Mouse (Mus musculus) forebrain, embryonic 13.5 days (tissue): ENCODE results near the gene Cdk6. TPM values are rescaled to one million over a fixed set of nuclear protein-coding genes. Genes with fewer than 3 reads are reported as not detected.
A peak's percentile ranks its signal among the peaks of the same experiment; 100 is the strongest.
"Not testable (repeated sequence)": the region's sequence is repeated elsewhere in the genome, so short reads cannot be mapped to it uniquely, and the experiment has no call there.

Experiments used
- ATAC-seq: fragments of 200-750 bp; cut with Nextera tagmentation; 2 replicates; pipeline ENCODE4 v1.8.0; 2017
- H3K27ac ChIP-seq: fragments of 300-500 bp; sonication (generic); 2 replicates; pipeline ENCODE4 v1.5.1; 2015; ENCODE audit warnings: inconsistent platforms, mild to moderate bottlenecking, moderate library complexity
- H3K27me3 ChIP-seq: fragments of 300-500 bp; sonication (generic); 2 replicates; pipeline ENCODE4 v1.6.1; 2015; ENCODE audit warnings: mild to moderate bottlenecking, inconsistent platforms
- H3K36me3 ChIP-seq: fragments of 300-500 bp; sonication (generic); 2 replicates; pipeline ENCODE4 v1.6.1; 2015; ENCODE audit warnings: mild to moderate bottlenecking, inconsistent platforms; ENCODE audit not compliant: poor library complexity, severe bottlenecking
- H3K4me1 ChIP-seq: fragments of 300-500 bp; sonication (generic); 2 replicates; pipeline ENCODE4 v1.6.1; 2015; ENCODE audit warnings: inconsistent platforms
- H3K4me2 ChIP-seq: fragments of 300-500 bp; sonication (generic); 2 replicates; pipeline ENCODE4 v1.6.1; 2015; ENCODE audit warnings: inconsistent platforms, mild to moderate bottlenecking, moderate library complexity
- H3K4me3 ChIP-seq: fragments of 300-500 bp; sonication (generic); 2 replicates; pipeline ENCODE4 v1.5.1; 2015; ENCODE audit warnings: mild to moderate bottlenecking, inconsistent platforms
- H3K9ac ChIP-seq: fragments of 300-500 bp; sonication (generic); 2 replicates; pipeline ENCODE4 v1.6.1; 2015; ENCODE audit warnings: mild to moderate bottlenecking, inconsistent platforms
- H3K9me3 ChIP-seq: fragments of 300-500 bp; sonication (generic); replicated peaks from 2 replicates; pipeline ENCODE4 v1.6.1; 2016; ENCODE audit warnings: inconsistent platforms
- WGBS: fragments of 180-500 bp; shearing (Covaris S2); methylation state at CpG from one replicate; pipeline ENCODE4 v1.1.7; 2015; 5-methylcytosine and 5-hydroxymethylcytosine counted together
- polyA plus RNA-seq: library from polyadenylated mRNA; unstranded; fragments of >200 nt; fragmentation: Nextera tagmentation; extraction: Ambion mirVana; gene quantifications from 2 replicates; pipeline ENCODE4 v1.2.1, GENCODE M21; 2015

Cdk6 gene
- polyA plus RNA-seq, 1 experiment from 2014 or later, result 34.4 TPM

DNA sequence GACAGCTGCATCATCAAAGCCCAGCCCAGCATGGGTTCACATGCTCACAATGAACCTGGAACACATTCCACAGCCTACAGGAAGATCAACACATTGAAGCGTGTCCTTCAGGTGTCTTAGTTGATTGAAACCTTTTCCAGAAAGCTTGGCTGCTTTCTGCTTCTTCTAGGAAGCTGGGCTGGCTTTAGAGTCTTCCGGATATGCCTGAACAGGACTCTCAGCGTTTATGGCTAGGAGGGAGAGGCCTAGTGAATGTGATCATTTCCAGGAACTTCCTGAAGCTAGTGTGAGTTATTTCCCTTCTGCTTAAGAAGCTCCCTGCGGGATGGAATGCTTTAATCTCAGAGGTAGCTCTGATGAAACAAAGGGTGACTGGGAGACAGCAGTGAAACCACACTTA, 17.2 kb upstream of the Cdk6 start:
- Histone ChIP-seq H3K4me2 (no peak overlapping the region), H3K27me3 (no peaks in the 10 kb centered on the region), H3K9me3 (no peaks in the 10 kb centered on the region), H3K4me3 (no peak overlapping the region), H3K36me3 (no peaks in the 10 kb centered on the region), H3K4me1 (no peaks in the 10 kb centered on the region), H3K27ac (no peak overlapping the region), H3K9ac (no peak overlapping the region)
- no peak for ATAC-seq
- WGBS, result 75% methylated on average over 4 of the region's 4 CpGs

DNA sequence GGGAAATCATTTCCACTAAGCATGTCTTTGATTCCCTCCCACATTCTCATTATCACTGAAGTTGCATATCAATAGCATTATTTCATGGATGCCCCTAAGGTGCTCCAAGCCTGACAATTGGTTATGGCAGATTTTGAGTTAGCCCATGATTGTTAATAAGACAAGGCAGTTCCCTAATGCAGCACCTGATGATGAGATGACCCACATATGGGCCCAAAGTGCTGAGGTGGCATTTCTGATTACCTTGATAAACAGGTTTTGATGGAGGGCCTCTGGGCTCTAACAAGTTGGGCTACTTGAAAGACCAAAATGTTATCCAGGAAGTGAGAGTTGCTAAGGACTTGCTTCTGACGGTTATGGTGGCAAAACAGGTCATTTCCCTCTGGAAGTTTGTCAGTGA, 11.9 kb upstream of the Cdk6 start:
- Histone ChIP-seq H3K4me1 (no peaks in the 10 kb centered on the region), H3K36me3 (no peaks in the 10 kb centered on the region)

DNA sequence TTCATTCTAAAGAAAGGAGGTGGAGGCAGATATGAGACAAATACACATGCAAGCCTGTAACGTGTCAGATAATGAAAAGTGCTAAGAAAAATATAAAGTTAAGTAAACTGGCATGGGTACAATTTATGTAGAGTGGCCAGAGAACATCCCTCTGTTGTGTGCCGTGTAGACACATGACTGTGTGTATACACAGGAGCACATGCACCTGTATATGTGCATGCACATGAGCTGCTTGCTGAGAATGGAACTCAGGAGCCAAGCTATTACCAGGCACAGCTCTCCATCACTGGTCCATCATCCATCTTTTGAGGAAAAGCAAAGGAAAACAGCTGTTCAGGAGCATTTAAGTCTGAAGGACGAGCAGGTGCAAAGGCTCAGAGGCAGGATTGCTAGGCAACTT, 10.4 kb upstream of the Cdk6 start:
- 74% methylated on average over 3 of the region's 3 CpGs for WGBS
- Histone ChIP-seq H3K27ac (no peak overlapping the region), H3K36me3 (no peaks in the 10 kb centered on the region), H3K4me3 (no peak overlapping the region), H3K27me3 (no peaks in the 10 kb centered on the region), H3K4me1 (no peaks in the 10 kb centered on the region), H3K4me2 (no peak overlapping the region), H3K9me3 (no peaks in the 10 kb centered on the region), H3K9ac (no peak overlapping the region)
- no peak for ATAC-seq

More for the DNA sequence above, 11.9 kb upstream of the Cdk6 start:
- ATAC-seq, result no peak
- Histone ChIP-seq H3K27ac (no peak overlapping the region), H3K9ac (no peak overlapping the region), H3K27me3 (no peaks in the 10 kb centered on the region), H3K9me3 (no peaks in the 10 kb centered on the region), H3K4me2 (no peak overlapping the region), H3K4me3 (no peak overlapping the region)
- WGBS, result 74% methylated on average over 1 of the region's 1 CpGs

DNA sequence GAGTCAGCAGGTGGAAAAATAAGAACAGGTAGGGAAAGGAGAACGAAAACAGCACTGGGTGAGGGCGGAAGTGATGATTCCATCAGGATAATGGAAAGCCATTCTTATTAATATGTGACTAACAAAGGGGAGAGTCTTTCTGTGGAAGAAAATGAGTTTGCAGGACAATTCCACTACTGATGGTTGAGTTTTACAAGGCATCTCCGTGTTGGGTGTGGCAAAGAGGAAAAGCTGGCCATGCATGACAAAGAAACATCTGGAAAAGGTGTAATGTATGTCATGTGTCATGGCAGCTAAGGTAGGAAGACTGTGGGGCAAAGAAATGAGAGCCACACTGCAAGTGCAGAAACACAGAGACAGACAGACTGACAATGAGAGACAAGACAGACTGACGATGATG, 8.3 kb upstream of the Cdk6 start:
- H3K4me1 ChIP-seq, H3K9me3 ChIP-seq, H3K36me3 ChIP-seq, H3K4me3 ChIP-seq, H3K27ac ChIP-seq, H3K27me3 ChIP-seq, H3K9ac ChIP-seq, ATAC-seq, H3K4me2 ChIP-seq: not testable (repeated sequence)
- WGBS, result 90% methylated on average over 4 of the region's 4 CpGs

DNA sequence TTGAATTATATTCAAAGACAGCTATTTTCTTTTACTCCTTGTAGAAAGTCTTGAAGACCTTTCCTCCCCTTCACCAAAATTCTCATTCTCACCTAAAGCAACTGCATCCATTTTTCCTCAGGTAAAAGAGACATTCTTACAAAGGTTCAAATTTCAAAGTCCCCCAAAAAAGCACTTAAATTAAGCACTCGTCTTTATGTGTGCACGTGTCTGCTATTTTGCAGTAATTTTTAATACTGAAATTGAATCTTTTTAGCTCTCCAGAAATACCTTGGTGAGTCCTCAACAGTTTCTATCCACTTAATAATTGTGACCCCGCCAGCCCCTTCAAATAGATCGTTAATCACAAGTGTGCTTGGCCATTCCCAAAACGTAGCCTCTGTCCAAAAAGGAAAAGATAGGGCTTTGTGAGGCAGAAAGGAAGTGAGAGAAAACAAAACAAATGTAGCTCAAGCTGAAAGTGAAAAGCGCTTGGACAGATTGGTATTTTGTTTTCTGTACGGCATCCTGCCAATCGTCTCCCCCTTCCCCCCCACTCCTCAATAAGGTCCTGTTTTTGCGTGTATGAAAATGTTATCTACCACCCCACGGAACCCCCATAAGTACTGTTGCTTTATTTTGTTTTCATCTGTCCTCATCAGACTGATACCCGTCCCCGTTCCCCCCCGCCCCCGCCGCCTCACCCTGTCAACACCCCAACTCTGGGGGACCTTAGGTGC, 786 bp upstream of the Cdk6 start:
- Histone ChIP-seq H3K4me3 (peak overlapping the region; percentile 62), H3K4me2 (peak overlapping the region; percentile 93), H3K4me1 (peaks cover 27% of the 10 kb centered on the region), H3K9ac (peak overlapping the region; percentile 73; the same call in 1 of the 2 replicates)
- 1% methylated on average over 15 of the region's 15 CpGs for WGBS
- not testable (repeated sequence) for H3K27ac ChIP-seq, H3K9me3 ChIP-seq, H3K36me3 ChIP-seq, H3K27me3 ChIP-seq, ATAC-seq

DNA sequence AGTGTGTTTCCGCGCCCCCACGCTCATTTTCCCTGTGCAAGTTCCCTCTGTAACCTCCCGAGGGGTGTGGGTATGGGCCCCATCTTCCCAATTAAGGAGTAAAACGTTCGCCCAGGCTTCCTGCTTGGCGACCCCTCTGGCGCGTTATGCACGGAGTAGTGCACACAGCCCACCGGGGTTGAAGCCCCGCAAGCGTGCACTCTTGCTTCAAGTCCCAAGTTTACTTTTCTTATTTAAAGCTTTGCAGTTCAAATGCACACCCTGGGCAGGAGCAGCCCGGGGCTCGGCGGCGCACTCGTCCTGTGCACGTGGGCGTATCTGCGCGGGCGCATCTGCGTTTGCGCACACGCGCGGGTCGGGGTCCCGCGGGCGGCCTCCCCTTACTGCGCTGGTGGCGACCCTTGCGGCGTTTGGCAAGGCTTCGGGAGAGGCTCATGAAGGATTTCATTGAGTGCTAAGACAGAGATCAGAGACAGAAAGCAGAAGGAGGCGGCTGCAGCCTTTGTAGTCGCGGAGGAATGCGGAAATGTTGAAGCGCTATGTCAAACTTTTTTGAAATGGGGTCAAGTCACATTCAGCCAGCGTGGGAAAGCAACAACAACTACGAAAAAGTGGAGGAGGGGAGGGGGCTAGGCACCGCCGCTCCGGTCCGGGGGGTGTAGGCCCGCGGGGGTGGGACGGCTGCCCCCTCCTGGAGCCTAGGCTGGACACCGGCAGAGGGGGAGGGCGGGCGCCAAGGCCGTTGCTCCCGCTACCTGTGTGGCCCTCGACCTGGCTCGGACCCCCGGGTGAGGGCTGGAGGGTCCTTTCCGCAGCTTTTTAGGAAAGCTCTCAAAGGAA, 866 bp downstream of the Cdk6 start:
- WGBS, result under 1% methylated on average over 60 of the region's 60 CpGs
- H3K27ac ChIP-seq, result peak overlapping the region; percentile 57
- H3K27me3 ChIP-seq, result peaks cover 6% of the 10 kb centered on the region; the same call in 1 of the 2 replicates
- peak; percentile 37 for ATAC-seq
- no peaks in the 10 kb centered on the region for H3K9me3 ChIP-seq
- H3K4me1 ChIP-seq, result peaks cover 27% of the 10 kb centered on the region
- H3K4me2 ChIP-seq, result peak overlapping the region; percentile 93
- H3K4me3 ChIP-seq, result peak overlapping the region; percentile 62
- H3K36me3 ChIP-seq, result no peaks in the 10 kb centered on the region
- peak overlapping the region; percentile 73 for H3K9ac ChIP-seq

DNA sequence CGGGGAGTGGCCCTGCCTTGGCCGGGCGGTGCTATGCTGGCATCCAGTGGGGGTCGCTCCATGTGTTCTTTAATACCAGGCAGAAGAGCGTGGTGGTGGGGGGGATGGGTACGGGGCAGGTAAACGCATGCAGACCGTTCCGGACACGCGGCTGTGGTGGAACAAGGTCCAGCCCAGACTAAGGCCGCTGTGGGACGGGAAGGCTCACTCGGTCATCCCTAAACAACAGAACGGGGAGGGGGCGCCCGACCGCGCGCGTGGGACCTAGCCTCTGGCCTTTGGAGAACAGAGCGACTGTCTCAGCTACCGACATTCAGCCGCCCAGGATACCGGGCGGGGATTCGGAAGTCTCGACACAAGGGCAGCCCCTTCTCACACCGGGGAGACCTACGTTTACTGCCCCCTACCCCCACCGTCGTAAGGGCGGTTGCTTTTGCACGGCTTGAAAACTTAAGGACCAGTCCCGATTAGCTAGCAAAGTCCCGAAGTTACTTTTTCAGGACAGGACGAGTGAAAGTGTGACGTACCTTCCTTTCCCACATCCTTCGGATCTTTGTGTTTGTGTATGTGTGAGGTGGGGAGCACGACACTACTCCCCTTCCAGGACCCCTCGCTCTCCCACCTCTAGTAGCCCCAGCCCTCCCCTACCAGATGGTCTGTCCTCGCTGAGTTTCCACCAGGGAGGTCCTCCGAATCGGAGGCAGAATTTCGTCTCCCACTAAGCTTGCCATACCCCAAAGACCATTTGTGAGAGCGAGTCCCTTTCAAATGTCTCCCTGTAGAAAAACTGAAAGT, 1.7 kb downstream of the Cdk6 start:
- H3K4me1 ChIP-seq, result peaks cover 27% of the 10 kb centered on the region
- H3K27me3 ChIP-seq, result peaks cover 6% of the 10 kb centered on the region; the same call in 1 of the 2 replicates
- H3K36me3 ChIP-seq, result no peaks in the 10 kb centered on the region
- H3K9ac ChIP-seq, result peak overlapping the region; percentile 73
- H3K27ac ChIP-seq, result peak overlapping the region; percentile 75
- no peaks in the 10 kb centered on the region for H3K9me3 ChIP-seq
- peak overlapping the region; percentile 62 for H3K4me3 ChIP-seq
- peak; percentile 64 for ATAC-seq
- WGBS, result under 1% methylated on average over 46 of the region's 46 CpGs
- peak overlapping the region; percentile 93 for H3K4me2 ChIP-seq

DNA sequence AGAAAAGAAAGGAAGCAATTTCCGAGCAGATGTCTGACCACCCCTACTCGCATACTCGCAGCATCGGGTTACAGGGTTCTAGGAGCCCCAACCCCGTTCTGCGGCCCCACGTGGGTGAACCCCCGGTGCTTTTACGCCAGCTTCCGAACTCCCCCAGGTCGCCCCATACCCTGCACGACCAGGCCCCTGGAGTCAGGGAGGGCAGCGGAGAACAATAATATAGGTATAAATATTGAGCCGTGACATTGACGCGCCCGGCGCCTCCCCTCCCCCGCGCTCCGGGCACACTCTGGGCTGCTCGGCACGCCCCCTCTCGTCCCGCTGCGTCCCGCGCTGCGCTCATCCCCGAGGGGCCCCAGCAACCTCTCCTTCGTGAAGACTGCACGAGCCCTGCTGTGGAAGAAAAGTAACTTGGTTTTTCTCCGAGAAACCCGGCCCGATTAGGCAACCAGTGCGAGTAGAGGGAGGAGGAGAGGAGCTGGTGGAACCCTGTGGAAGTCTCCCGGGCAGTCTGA, 2.3 kb downstream of the Cdk6 start:
- H3K36me3 ChIP-seq, result no peaks in the 10 kb centered on the region
- peaks cover 27% of the 10 kb centered on the region for H3K4me1 ChIP-seq
- H3K4me2 ChIP-seq, result peak overlapping the region; percentile 93
- peaks cover 6% of the 10 kb centered on the region; the same call in 1 of the 2 replicates for H3K27me3 ChIP-seq
- WGBS, result 0% methylated on average over 36 of the region's 37 CpGs
- H3K4me3 ChIP-seq, result peak overlapping the region; percentile 62
- H3K9ac ChIP-seq, result peak overlapping the region; percentile 73
- peak; percentile 63 for ATAC-seq
- peak overlapping the region; percentile 75 for H3K27ac ChIP-seq
- no peaks in the 10 kb centered on the region for H3K9me3 ChIP-seq

DNA sequence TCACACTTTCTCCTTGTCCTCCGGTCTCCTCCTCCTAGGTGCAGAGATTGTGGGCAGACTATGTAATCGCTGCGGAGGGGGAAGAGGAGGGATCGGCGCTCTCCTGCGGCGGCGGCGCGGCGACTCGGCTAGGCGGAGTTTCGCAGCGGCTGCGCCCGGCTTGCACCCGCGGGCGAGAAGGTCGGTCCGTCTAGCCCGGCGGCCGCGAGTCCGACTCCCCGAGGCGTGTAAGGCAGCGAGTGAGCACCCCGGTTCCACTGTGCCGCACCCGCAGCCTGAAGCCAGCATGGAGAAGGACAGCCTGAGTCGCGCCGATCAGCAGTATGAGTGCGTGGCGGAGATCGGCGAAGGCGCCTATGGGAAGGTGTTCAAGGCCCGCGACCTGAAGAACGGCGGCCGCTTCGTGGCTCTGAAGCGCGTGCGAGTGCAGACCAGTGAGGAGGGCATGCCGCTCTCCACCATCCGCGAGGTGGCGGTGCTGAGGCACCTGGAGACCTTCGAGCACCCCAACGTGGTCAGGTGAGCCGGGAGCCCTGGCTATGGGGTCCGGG, 2.9 kb downstream of the Cdk6 start:
- Histone ChIP-seq H3K36me3 (no peaks in the 10 kb centered on the region), H3K9ac (peak overlapping the region; percentile 73), H3K4me1 (peaks cover 27% of the 10 kb centered on the region), H3K4me2 (peak overlapping the region; percentile 93), H3K27ac (peak overlapping the region; percentile 75), H3K27me3 (peaks cover 6% of the 10 kb centered on the region; the same call in 1 of the 2 replicates), H3K4me3 (peak overlapping the region; percentile 62), H3K9me3 (no peaks in the 10 kb centered on the region)
- 0% methylated on average over 41 of the region's 58 CpGs for WGBS
- peak; percentile 68 for ATAC-seq

DNA sequence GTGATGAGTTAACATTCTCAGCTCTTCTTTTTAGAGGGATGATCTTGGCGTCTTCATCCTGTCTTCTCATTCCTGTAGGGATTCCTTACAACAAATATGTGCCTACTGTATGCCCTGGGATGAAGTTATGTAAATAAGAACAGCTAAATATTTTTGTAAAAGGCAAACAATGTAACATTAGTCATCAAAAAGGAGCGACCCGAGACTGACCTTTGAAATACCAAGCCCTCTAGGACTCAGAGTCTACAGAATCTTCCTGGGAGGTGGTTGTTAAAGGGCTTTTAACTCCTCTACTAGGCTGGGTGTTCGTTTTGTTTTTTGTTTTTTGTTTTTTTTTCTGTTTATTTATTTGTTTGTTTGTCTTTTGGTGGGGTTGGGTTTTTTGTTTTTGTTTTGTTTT, 4.3 kb downstream of the Cdk6 start:
- peaks cover 25% of the 10 kb centered on the region for H3K4me1 ChIP-seq
- H3K4me2 ChIP-seq, result peak overlapping the region; percentile 93
- not testable (repeated sequence) for ATAC-seq, H3K9me3 ChIP-seq, H3K27ac ChIP-seq, H3K36me3 ChIP-seq, H3K27me3 ChIP-seq, H3K9ac ChIP-seq
- H3K4me3 ChIP-seq, result peak overlapping the region; percentile 62; the same call in 1 of the 2 replicates
- WGBS, result 60% methylated on average over 4 of the region's 4 CpGs

DNA sequence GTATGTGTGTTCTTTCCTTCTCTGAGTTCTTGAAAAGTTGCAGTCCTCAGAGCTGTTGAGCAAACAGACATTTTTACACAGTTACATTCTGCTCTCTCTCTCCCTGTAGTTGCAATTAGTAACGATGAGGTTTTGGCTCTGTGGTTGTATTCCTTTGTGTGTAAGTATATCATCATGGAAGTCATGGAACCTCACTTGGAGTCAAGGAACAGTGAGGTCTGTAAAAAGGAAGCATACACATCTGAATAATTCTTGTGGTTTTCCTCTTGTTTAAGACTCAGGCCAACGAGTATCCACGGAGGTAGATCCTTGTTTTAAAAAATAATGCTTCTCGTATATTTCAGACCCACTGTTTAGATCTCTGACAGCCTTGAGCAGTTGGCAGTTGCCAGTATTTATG, 8.1 kb downstream of the Cdk6 start:
- not testable (repeated sequence) for H3K9me3 ChIP-seq, H3K36me3 ChIP-seq, H3K27me3 ChIP-seq, H3K4me3 ChIP-seq, H3K27ac ChIP-seq, H3K4me2 ChIP-seq, H3K4me1 ChIP-seq, ATAC-seq, H3K9ac ChIP-seq
- whole genome bisulfite sequencing, result 84% methylated on average over 4 of the region's 4 CpGs
